Mouse (Mus musculus): ENCODE results near the gene Olfr954. TPM values are rescaled to one million over a fixed set of nuclear protein-coding genes. Genes with fewer than 3 reads are reported as not detected.

The Olfr954 gene
- polyA plus RNA-seq (2017; shearing (Covaris generic)): not detected

DNA sequence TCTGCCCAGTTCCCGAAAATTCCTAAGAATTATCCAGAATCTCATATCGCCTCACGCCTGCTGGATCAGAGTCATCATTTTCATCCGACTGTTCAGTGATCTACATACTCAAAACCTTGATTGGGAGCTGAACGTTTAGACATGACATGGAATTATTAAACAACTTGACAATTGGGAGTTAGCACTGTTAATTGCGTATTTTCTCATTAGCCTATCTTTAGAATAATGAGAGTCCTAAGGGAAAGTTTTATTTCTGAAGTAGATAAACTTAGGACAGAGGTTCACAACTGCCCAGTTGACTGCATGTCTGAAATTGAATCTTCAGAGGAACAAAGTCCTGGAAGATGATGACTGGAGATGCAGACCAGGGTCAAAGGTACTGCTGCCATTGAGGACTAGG is at the start of gene Olfr954:
Olfr954 (plus strand) TSS at position 301 of the 400 bp plus-strand sequence.

DNA sequence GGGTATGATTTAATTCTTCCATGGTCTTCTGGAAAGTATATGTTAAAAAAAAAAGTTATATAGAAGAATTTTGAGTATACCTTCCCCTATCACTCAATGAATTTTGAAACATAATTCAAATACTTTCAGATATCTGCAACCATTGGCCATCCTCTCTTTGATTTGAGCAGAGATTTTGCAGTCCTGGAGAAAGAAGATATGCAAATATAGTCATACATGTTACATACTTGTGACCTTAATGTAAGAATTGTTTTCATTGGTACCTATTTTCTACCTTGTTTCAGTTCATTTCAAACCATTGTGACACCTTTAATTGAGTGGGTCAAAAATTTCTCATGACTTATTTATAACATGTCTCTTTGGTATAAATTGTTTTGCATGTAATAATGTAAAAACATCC is 29.5 kb upstream of the Olfr954 start, which contains the start of gene Olfr952:
Olfr952 (minus strand) TSS at position 101 of the 400 bp plus-strand sequence.

GRCm38 (mm10) chr9:39471844-39472243 is 15.3 kb downstream of the Olfr954 start, which contains the start of gene Olfr955:
Gene Olfr955, minus strand, starts transcription at chr9:39471944.

DNA sequence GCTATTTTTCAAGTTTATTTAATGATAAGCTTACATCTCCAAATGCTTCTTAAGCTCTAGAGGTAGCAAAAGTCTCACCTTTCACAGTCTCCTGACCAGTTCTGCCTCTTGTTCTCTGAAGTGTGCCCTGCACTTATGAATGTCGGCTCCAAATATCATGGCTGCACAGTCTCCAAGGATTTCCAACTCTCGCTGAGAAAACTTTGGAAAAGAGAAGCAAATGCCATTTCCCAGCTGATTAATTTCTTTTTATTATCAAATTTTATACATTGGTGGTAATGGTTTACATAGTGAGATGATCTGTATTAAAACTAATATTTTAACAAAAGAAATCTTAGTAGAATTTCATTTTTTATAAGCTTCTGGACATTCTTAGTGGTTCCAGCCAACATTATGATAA is 37.4 kb downstream of the Olfr954 start, which contains the start of gene Olfr44:
Olfr44 (minus strand) TSS at position 101 of the 400 bp plus-strand sequence.

Other genes starting within 250 kb of the Olfr954 start
- gene Olfr1537, start 206.7 kb upstream of the Olfr954 start, polyA plus RNA-seq (2017; shearing (Covaris generic)): not detected
- not detected for gene Olfr945, start 179.9 kb upstream of the Olfr954 start, polyA plus RNA-seq (2017; shearing (Covaris generic))
- gene Olfr948, start 130.7 kb upstream of the Olfr954 start, polyA plus RNA-seq (2017; shearing (Covaris generic)): not detected
- gene Olfr951, start 69.3 kb upstream of the Olfr954 start, polyA plus RNA-seq (2017; shearing (Covaris generic)): not detected
- gene Olfr952, start 29.6 kb upstream of the Olfr954 start, polyA plus RNA-seq (2017; shearing (Covaris generic)): not detected
- not detected for gene Olfr955, start 15.2 kb downstream of the Olfr954 start, polyA plus RNA-seq (2017; shearing (Covaris generic))
- gene Olfr44, start 37.3 kb downstream of the Olfr954 start, polyA plus RNA-seq (2017; shearing (Covaris generic)): not detected
- gene Olfr957, start 59.1 kb downstream of the Olfr954 start, polyA plus RNA-seq (2017; shearing (Covaris generic)): not detected
- 0.40 TPM for gene Olfr958, start 97.4 kb downstream of the Olfr954 start, polyA plus RNA-seq (2017; shearing (Covaris generic))
- gene Olfr959, start 118.9 kb downstream of the Olfr954 start, polyA plus RNA-seq (2017; shearing (Covaris generic)): not detected
- not detected for gene AW551984, start 147.7 kb downstream of the Olfr954 start, polyA plus RNA-seq (2017; shearing (Covaris generic))
- not detected for gene Olfr148, start 154.0 kb downstream of the Olfr954 start, polyA plus RNA-seq (2017; shearing (Covaris generic))
- gene Olfr960, start 164.7 kb downstream of the Olfr954 start, polyA plus RNA-seq (2017; shearing (Covaris generic)): not detected
- not detected for gene Olfr961, start 188.4 kb downstream of the Olfr954 start, polyA plus RNA-seq (2017; shearing (Covaris generic))
- gene Olfr963, start 210.5 kb downstream of the Olfr954 start, polyA plus RNA-seq (2017; shearing (Covaris generic)): not detected